Mouse (Mus musculus) embryonic fibroblast, embryonic 13.5 days (primary cell): ENCODE measurements around the gene Tmem43.

ENCODE experiments used
- CTCF ChIP-seq: IDR thresholded peaks from 2 replicates; pipeline ENCODE4 v1.5.1; 2011; ENCODE audit warnings: mild to moderate bottlenecking, control low read depth, low read length, moderate library complexity, borderline replicate concordance; ENCODE audit not compliant: insufficient read depth
- POLR2A ChIP-seq: IDR thresholded peaks from 2 replicates; pipeline ENCODE4 v1.6.1; 2011; ENCODE audit warnings: low read depth, mild to moderate bottlenecking, control low read depth, low read length, moderate library complexity

GRCm38 (mm10) chr6:91476541-91476940 is 3.0 kb downstream of the Tmem43 start:
- TF ChIP-seq CTCF: no peak
- no peak for TF ChIP-seq POLR2A
